Mouse (Mus musculus): Measurements from ENCODE around the gene Sowahd. TPM values are rescaled to one million over a fixed set of nuclear protein-coding genes. Genes with fewer than 3 reads are reported as not detected.

The Sowahd gene
- not detected in 2 replicates for polyA plus RNA-seq (2016; fragmentation: Nextera tagmentation; extraction: Ambion mirVana)

- ATAC-seq (ENCODE audit: low FRiP score) = no peak
- 14% methylated on average over 31 of the region's 38 CpGs for WGBS
- Histone ChIP-seq H3K4me2 (replicated peaks) (peak within 1 kb of the TSS; percentile 48), H3K9ac (no peak within 1 kb of the TSS), H3K36me3 (no peaks in the 10 kb centered on the region), H3K27ac (no peak within 1 kb of the TSS), H3K9me3 (replicated peaks) (no peaks in the 10 kb centered on the region; the same call in 1 of the 2 replicates), H3K27me3 (peaks cover 72% of the 10 kb centered on the region), H3K4me1 (no peaks in the 10 kb centered on the region), H3K4me3 (peak within 1 kb of the TSS; percentile 28)
Observed at GRCm38 (mm10) chrX:37048066-37048889, at the start of gene Sowahd. Gene Sowahd (plus strand): TSS chrX:37048845.

GRCm38 (mm10) chrX:37013870-37014269 lies 34.8 kb upstream of the Sowahd start:
- Histone ChIP-seq H3K9ac (no peak overlapping the region), H3K4me2 (replicated peaks) (no peak overlapping the region), H3K27ac (no peak overlapping the region), H3K4me1 (no peaks in the 10 kb centered on the region), H3K9me3 (replicated peaks) (no peaks in the 10 kb centered on the region), H3K4me3 (no peak overlapping the region), H3K36me3 (no peaks in the 10 kb centered on the region), H3K27me3 (no peaks in the 10 kb centered on the region)
- WGBS = 74% methylated on average over 5 of the region's 5 CpGs
- no peak for ATAC-seq (ENCODE audit: low FRiP score)

GRCm38 (mm10) chrX:37018150-37018654 lies 30.4 kb upstream of the Sowahd start:
- H3K27me3 ChIP-seq = no peaks in the 10 kb centered on the region
- no peak for ATAC-seq (ENCODE audit: low FRiP score)
- 88% methylated on average over 9 of the region's 9 CpGs for WGBS
- no peak overlapping the region for H3K9ac ChIP-seq
- no peak overlapping the region for H3K4me3 ChIP-seq
- no peak overlapping the region for H3K27ac ChIP-seq
- H3K4me1 ChIP-seq = no peaks in the 10 kb centered on the region
- no peak overlapping the region for H3K4me2 ChIP-seq (replicated peaks)
- H3K36me3 ChIP-seq = no peaks in the 10 kb centered on the region
- H3K9me3 ChIP-seq (replicated peaks) = no peaks in the 10 kb centered on the region

GRCm38 (mm10) chrX:37019045-37019444 lies 29.6 kb upstream of the Sowahd start:
- Histone ChIP-seq H3K4me3 (no peak overlapping the region), H3K4me1 (no peaks in the 10 kb centered on the region), H3K27me3 (no peaks in the 10 kb centered on the region), H3K27ac (no peak overlapping the region), H3K36me3 (no peaks in the 10 kb centered on the region), H3K9ac (no peak overlapping the region), H3K9me3 (replicated peaks) (no peaks in the 10 kb centered on the region), H3K4me2 (replicated peaks) (no peak overlapping the region)
- 60% methylated on average over 3 of the region's 3 CpGs for whole genome bisulfite sequencing
- ATAC-seq (ENCODE audit: low FRiP score) = no peak

GRCm38 (mm10) chrX:37022690-37023089 lies 26.0 kb upstream of the Sowahd start:
- ATAC-seq (ENCODE audit: low FRiP score) = no peak
- WGBS = 17% methylated on average over 3 of the region's 3 CpGs
- H3K9ac ChIP-seq = no peak overlapping the region
- H3K4me2 ChIP-seq (replicated peaks) = no peak overlapping the region
- H3K4me3 ChIP-seq = no peak overlapping the region
- no peaks in the 10 kb centered on the region for H3K4me1 ChIP-seq
- H3K27ac ChIP-seq = no peak overlapping the region
- no peaks in the 10 kb centered on the region for H3K9me3 ChIP-seq (replicated peaks)
- no peaks in the 10 kb centered on the region for H3K36me3 ChIP-seq
- H3K27me3 ChIP-seq = no peaks in the 10 kb centered on the region

GRCm38 (mm10) chrX:37023652-37024309 lies 24.9 kb upstream of the Sowahd start:
- H3K4me3 ChIP-seq = no peak overlapping the region
- H3K27me3 ChIP-seq = no peaks in the 10 kb centered on the region
- H3K9ac ChIP-seq = no peak overlapping the region
- H3K4me2 ChIP-seq (replicated peaks) = no peak overlapping the region
- 74% methylated on average over 10 of the region's 10 CpGs for WGBS
- no peak overlapping the region for H3K27ac ChIP-seq
- no peak for ATAC-seq (ENCODE audit: low FRiP score)
- no peaks in the 10 kb centered on the region for H3K9me3 ChIP-seq (replicated peaks)
- H3K36me3 ChIP-seq = no peaks in the 10 kb centered on the region
- no peaks in the 10 kb centered on the region for H3K4me1 ChIP-seq

- 61% methylated on average over 3 of the region's 3 CpGs for WGBS
- H3K9ac ChIP-seq = no peak overlapping the region
- H3K27me3 ChIP-seq = no peaks in the 10 kb centered on the region
Observed at GRCm38 (mm10) chrX:37028378-37028777, 20.3 kb upstream of the Sowahd start.

GRCm38 (mm10) chrX:37042726-37043125 lies 5.9 kb upstream of the Sowahd start:
- 31% methylated on average over 9 of the region's 9 CpGs for WGBS
- no peaks in the 10 kb centered on the region for H3K4me1 ChIP-seq
- ATAC-seq (ENCODE audit: low FRiP score) = no peak

More at GRCm38 (mm10) chrX:37028378-37028777, 20.3 kb upstream of the Sowahd start:
- no peak for ATAC-seq (ENCODE audit: low FRiP score)
- Histone ChIP-seq H3K4me1 (no peaks in the 10 kb centered on the region), H3K4me2 (replicated peaks) (no peak overlapping the region), H3K4me3 (no peak overlapping the region), H3K9me3 (replicated peaks) (no peaks in the 10 kb centered on the region), H3K27ac (no peak overlapping the region), H3K36me3 (no peaks in the 10 kb centered on the region)

GRCm38 (mm10) chrX:37048890-37049823 lies 512 bp downstream of the Sowahd start:
- Histone ChIP-seq H3K27me3 (peaks cover 78% of the 10 kb centered on the region), H3K9me3 (replicated peaks) (no peaks in the 10 kb centered on the region; the same call in 1 of the 2 replicates), H3K36me3 (no peaks in the 10 kb centered on the region), H3K4me1 (no peaks in the 10 kb centered on the region), H3K4me3 (peak overlapping the region; percentile 28), H3K27ac (no peak overlapping the region), H3K9ac (no peak overlapping the region), H3K4me2 (replicated peaks) (peak overlapping the region; percentile 48)
- 20% methylated on average over 70 of the region's 70 CpGs for WGBS
- ATAC-seq (ENCODE audit: low FRiP score) = no peak

More at GRCm38 (mm10) chrX:37042726-37043125, 5.9 kb upstream of the Sowahd start:
- Histone ChIP-seq H3K27me3 (peaks cover 23% of the 10 kb centered on the region), H3K27ac (no peak overlapping the region), H3K9me3 (replicated peaks) (no peaks in the 10 kb centered on the region), H3K4me3 (no peak overlapping the region), H3K9ac (no peak overlapping the region), H3K36me3 (no peaks in the 10 kb centered on the region), H3K4me2 (replicated peaks) (no peak overlapping the region)

GRCm38 (mm10) chrX:37063902-37064301 lies 15.3 kb downstream of the Sowahd start:
- H3K4me3 ChIP-seq = no peak overlapping the region
- no peaks in the 10 kb centered on the region for H3K9me3 ChIP-seq (replicated peaks)
- H3K27me3 ChIP-seq = no peaks in the 10 kb centered on the region
- H3K4me2 ChIP-seq (replicated peaks) = no peak overlapping the region
- no peaks in the 10 kb centered on the region for H3K4me1 ChIP-seq
- WGBS = 83% methylated on average over 9 of the region's 9 CpGs
- ATAC-seq (ENCODE audit: low FRiP score) = no peak
- H3K36me3 ChIP-seq = no peaks in the 10 kb centered on the region
- H3K9ac ChIP-seq = no peak overlapping the region
- no peak overlapping the region for H3K27ac ChIP-seq

- H3K9me3 ChIP-seq (replicated peaks) = no peaks in the 10 kb centered on the region
- H3K9ac ChIP-seq = no peak overlapping the region
- no peak overlapping the region for H3K4me2 ChIP-seq (replicated peaks)
- WGBS = 70% methylated on average over 3 of the region's 3 CpGs
- no peaks in the 10 kb centered on the region for H3K36me3 ChIP-seq
- H3K27me3 ChIP-seq = no peaks in the 10 kb centered on the region
- no peak overlapping the region for H3K27ac ChIP-seq
- ATAC-seq (ENCODE audit: low FRiP score) = no peak
- no peaks in the 10 kb centered on the region for H3K4me1 ChIP-seq
- H3K4me3 ChIP-seq = no peak overlapping the region
Observed at GRCm38 (mm10) chrX:37067299-37067698, 18.7 kb downstream of the Sowahd start.

- H3K36me3 ChIP-seq = no peaks in the 10 kb centered on the region
- no peaks in the 10 kb centered on the region for H3K9me3 ChIP-seq (replicated peaks)
- no peaks in the 10 kb centered on the region for H3K27me3 ChIP-seq
- no peak overlapping the region for H3K27ac ChIP-seq
- H3K4me3 ChIP-seq = no peak overlapping the region
- no peak overlapping the region for H3K9ac ChIP-seq
- no peaks in the 10 kb centered on the region for H3K4me1 ChIP-seq
- no peak for ATAC-seq (ENCODE audit: low FRiP score)
- no peak overlapping the region for H3K4me2 ChIP-seq (replicated peaks)
- 84% methylated on average over 5 of the region's 5 CpGs for WGBS
Observed at GRCm38 (mm10) chrX:37068766-37069165, 20.1 kb downstream of the Sowahd start.
